Mouse (Mus musculus): Measurements from ENCODE around the gene Phykpl. TPM values are rescaled to one million over a fixed set of nuclear protein-coding genes. Genes with fewer than 3 reads are reported as not detected.

The Phykpl gene
- polyA plus RNA-seq, 1 experiment from 2014 or later = 23.3 TPM

DNA sequence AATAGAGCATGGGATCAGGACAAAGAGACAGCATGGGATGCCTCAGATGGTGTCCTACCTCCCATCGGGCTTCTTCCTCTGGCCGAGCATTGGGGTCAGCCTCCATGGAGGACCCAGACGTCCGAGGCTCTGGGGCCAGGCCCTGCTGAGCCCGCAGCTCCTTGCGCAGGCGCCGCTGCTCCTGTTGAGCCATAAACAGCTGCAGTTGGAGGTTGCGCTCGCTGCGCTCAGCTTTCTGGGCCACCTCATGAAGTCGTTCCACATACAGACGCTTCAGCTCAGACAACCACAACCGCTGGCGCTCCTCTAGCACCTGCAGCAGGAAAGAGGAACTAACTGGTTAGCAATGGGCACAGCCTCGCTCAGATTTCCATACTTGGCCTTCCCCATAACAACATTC, 59.7 kb downstream of the Phykpl start:
- H3K27ac ChIP-seq (ENCODE audit: low read depth) = no peak overlapping the region
- no peaks in the 10 kb centered on the region; the same call in 1 of the 2 replicates for H3K27me3 ChIP-seq (ENCODE audit: insufficient read depth, low read length)
- H3K9me3 ChIP-seq (ENCODE audit: low read depth, low read length) = no peaks in the 10 kb centered on the region
- DNase-seq (no peak), ATAC-seq (ENCODE audit: insufficient read depth) (no peak)
- no peak overlapping the region for H3K9ac ChIP-seq
- no peak overlapping the region for H3K4me3 ChIP-seq (ENCODE audit: low read depth, low read length)
- peaks cover 8% of the 10 kb centered on the region; the same call in 1 of the 2 replicates for H3K4me1 ChIP-seq (ENCODE audit: insufficient read depth)
- WGBS = 75% methylated on average over 16 of the region's 16 CpGs
- peak overlapping the region; percentile 1; the same call in 1 of the 2 replicates for H3K4me2 ChIP-seq
- no peak for TF ChIP-seq CTCF (IDR thresholded peaks at IDR 0.05; ENCODE audit: low read depth)
- peaks cover 33% of the 10 kb centered on the region for H3K36me3 ChIP-seq (ENCODE audit: insufficient read depth)

DNA sequence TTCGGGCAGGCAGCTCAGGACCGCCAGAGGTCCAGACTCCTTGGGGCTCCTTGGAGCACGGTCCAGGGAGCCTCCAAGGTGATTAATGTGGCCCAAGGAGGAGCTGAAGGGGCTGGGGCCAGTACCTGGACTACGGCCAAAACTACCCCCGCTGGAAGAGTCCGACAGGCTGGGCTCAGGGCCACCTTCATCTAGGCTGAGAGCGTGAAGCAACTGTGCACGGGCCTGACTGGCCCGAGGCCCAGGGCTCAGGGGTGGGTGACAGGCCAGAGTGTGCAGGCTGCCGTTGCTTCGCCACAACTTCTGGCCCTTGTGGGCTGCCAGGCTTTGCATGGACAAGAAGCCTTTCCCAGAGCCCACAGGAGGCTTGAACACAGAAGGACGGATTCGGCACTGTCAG, 60.7 kb downstream of the Phykpl start:
- peak overlapping the region; percentile 10; the same call in 1 of the 2 replicates for H3K4me2 ChIP-seq
- peak; percentile 61 for DNase-seq
- peaks cover 8% of the 10 kb centered on the region; the same call in 1 of the 2 replicates for H3K4me1 ChIP-seq (ENCODE audit: insufficient read depth)
- no peak overlapping the region; the same call in 1 of the 2 replicates for H3K27ac ChIP-seq (ENCODE audit: low read depth)
- WGBS = 41% methylated on average over 13 of the region's 13 CpGs
- no peak overlapping the region for H3K9ac ChIP-seq
- peaks cover 33% of the 10 kb centered on the region for H3K36me3 ChIP-seq (ENCODE audit: insufficient read depth)
- no peaks in the 10 kb centered on the region for H3K9me3 ChIP-seq (ENCODE audit: low read depth, low read length)
- ATAC-seq (ENCODE audit: insufficient read depth) = 0 out of 2 replicates have a peak, but pooled peaks have one; percentile 19
- no peak overlapping the region for H3K4me3 ChIP-seq (ENCODE audit: low read depth, low read length)
- no peaks in the 10 kb centered on the region; the same call in 1 of the 2 replicates for H3K27me3 ChIP-seq (ENCODE audit: insufficient read depth, low read length)
- TF ChIP-seq CTCF (IDR thresholded peaks at IDR 0.05; ENCODE audit: low read depth) = no peak

DNA sequence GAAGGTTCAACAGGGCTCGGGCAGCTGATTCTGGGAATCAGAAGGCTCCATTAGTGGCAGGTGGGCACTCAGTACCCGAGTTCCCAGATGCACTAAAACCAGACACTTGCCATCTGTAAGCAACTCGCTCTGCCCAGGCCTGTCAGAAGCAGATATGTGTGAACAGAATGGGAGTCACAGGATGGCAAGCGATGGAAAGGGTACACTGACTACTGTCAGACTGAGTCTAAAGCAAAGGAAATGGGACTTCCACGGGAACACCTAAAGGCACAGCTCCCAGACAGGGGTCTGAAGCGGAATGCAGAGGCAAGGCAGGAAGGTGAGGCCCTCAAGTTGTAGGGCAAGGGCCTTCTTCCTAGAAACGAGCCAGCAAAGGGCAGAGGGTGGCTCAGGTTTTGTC, 61.7 kb downstream of the Phykpl start:
- peak overlapping the region; percentile 50 for H3K27ac ChIP-seq (ENCODE audit: low read depth)
- H3K9ac ChIP-seq = no peak overlapping the region; the same call in 1 of the 2 replicates
- no peaks in the 10 kb centered on the region for H3K9me3 ChIP-seq (ENCODE audit: low read depth, low read length)
- peaks cover 8% of the 10 kb centered on the region; the same call in 1 of the 2 replicates for H3K4me1 ChIP-seq (ENCODE audit: insufficient read depth)
- H3K27me3 ChIP-seq (ENCODE audit: insufficient read depth, low read length) = no peaks in the 10 kb centered on the region; the same call in 1 of the 2 replicates
- no peak overlapping the region for H3K4me2 ChIP-seq
- TF ChIP-seq CTCF (IDR thresholded peaks at IDR 0.05; ENCODE audit: low read depth) = no peak
- DNase-seq = no peak
- 71% methylated on average over 7 of the region's 7 CpGs for WGBS
- peaks cover 33% of the 10 kb centered on the region for H3K36me3 ChIP-seq (ENCODE audit: insufficient read depth)
- ATAC-seq (ENCODE audit: insufficient read depth) = no peak
- H3K4me3 ChIP-seq (ENCODE audit: low read depth, low read length) = no peak overlapping the region

DNA sequence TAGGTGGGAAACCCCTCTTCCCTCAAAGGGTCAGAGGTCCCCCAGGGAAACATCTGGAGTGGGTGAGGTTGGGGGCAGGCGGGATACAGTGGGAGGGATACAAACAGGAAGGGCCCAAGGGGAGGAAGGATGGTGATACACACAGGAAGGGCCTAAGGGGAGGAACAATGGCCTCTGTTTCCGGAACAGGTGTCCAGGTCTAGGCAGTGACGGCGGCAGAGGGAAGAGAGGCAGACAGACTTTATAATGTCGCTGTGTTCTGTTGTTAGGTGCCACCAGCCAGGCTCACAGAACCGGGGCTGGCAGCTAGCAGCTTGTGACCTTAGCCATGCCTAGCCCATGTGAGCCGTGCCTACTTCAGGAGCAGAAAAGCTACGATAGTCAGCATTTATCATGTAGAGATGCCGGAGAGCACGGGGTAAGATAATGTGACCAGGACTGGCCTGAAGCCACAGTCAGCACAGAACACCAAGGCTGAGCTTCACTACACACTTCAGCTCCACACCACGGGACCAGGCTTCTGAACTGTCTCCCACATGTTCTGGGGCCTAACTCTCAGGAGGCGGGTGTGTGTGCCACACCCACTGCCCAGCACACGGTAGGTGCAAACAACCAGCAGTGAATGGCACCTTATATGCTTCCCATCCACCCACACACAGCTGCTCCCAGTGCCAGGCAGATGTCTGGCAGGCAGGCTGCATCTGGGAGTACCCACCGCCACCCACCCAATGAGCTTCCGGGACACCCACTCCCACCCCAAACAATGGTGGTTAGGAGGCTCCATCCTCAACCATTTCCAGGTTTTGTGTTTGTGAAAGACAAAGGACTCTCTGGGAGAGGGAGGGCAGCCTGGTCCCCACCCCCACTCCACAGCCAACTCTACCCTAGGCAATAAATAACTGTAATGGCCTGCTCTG, 62.5 kb downstream of the Phykpl start:
- Histone ChIP-seq H3K9me3 (ENCODE audit: low read depth, low read length) (no peaks in the 10 kb centered on the region), H3K36me3 (ENCODE audit: insufficient read depth) (peaks cover 33% of the 10 kb centered on the region), H3K4me1 (ENCODE audit: insufficient read depth) (peaks cover 8% of the 10 kb centered on the region; the same call in 1 of the 2 replicates), H3K9ac (no peak overlapping the region), H3K4me2 (peak overlapping the region; percentile 97), H3K4me3 (ENCODE audit: low read depth, low read length) (0 out of 2 replicates have a peak overlapping the region, but pooled peaks have one; percentile 12), H3K27ac (ENCODE audit: low read depth) (peak overlapping the region; percentile 80), H3K27me3 (ENCODE audit: insufficient read depth, low read length) (no peaks in the 10 kb centered on the region; the same call in 1 of the 2 replicates)
- WGBS = 71% methylated on average over 15 of the region's 15 CpGs
- ATAC-seq (ENCODE audit: insufficient read depth) (peak; percentile 45; the same call in 1 of the 2 replicates), DNase-seq (peak; percentile 61)
- TF ChIP-seq CTCF (IDR thresholded peaks at IDR 0.05; ENCODE audit: low read depth) = no peak

DNA sequence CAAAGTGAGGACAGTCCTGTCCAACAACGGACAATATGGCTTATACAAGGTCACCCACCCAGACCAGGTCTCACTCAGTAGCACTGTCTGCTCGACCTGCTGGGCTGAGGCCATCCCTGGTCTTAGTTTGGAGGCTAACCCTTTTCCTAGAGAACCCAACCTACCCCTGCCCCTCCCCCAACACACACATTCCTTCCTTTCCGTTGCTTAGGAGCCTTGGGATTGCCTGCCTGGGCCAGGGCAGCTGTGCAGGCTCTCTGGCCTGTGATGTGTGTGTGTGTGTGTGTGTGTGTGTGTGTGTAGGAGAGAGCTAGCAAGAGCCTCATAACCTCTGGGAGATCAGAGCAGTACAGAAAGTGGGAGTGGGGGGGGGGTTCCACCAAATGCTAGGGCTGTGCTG, 64.0 kb downstream of the Phykpl start:
- Histone ChIP-seq H3K9ac (peak overlapping the region; percentile 78), H3K4me1 (ENCODE audit: insufficient read depth) (peaks cover 8% of the 10 kb centered on the region; the same call in 1 of the 2 replicates), H3K4me3 (ENCODE audit: low read depth, low read length) (peak overlapping the region; percentile 68), H3K4me2 (peak overlapping the region; percentile 97), H3K36me3 (ENCODE audit: insufficient read depth) (peaks cover 21% of the 10 kb centered on the region), H3K27me3 (ENCODE audit: insufficient read depth, low read length) (no peaks in the 10 kb centered on the region; the same call in 1 of the 2 replicates), H3K9me3 (ENCODE audit: low read depth, low read length) (no peaks in the 10 kb centered on the region), H3K27ac (ENCODE audit: low read depth) (peak overlapping the region; percentile 72)
- no peak for ATAC-seq (ENCODE audit: insufficient read depth)
- peak; percentile 33 for DNase-seq
- TF ChIP-seq CTCF (IDR thresholded peaks at IDR 0.05; ENCODE audit: low read depth) = no peak
- 14% methylated on average over 3 of the region's 3 CpGs for WGBS

DNA sequence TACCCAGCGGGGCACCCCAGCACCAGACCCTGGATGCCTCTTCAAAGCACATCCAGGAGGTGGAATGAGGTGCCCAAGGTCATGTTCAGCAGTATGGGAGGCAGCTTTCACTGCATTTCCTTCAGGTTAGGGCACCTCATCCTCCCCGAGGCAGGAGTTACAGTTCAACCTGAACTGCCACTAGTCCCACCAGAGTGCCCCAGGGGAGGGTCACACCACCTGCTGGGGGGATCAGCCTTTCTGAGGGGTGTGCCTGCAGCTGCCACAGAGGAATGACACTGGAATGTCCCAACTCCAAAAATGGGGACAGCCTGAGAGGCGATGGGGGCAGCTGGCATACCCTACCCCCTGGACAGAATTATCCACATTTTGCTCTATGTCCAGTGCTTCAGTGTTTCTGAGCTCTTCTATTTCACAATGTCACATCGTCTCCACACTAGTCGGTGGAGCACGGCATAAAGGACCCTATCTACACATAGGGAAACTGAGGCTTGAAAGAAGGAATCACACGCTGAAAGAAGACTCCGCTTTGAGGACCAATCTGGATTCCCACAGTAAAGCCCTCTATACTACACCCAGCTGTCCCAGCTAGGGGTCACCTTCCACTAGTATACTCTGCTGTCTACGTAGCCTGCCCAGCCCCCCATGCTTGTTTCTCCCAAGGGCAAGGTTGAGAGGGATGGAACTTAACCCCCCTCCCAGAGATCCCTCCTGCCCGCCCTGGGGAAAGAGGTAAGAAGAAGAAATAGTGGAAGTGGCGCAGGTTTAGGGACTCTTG, 64.7 kb downstream of the Phykpl start:
- TF ChIP-seq CTCF (IDR thresholded peaks at IDR 0.05; ENCODE audit: low read depth) = no peak
- H3K4me3 ChIP-seq (ENCODE audit: low read depth, low read length) = peak overlapping the region; percentile 68
- DNase-seq = no peak
- H3K27ac ChIP-seq (ENCODE audit: low read depth) = peak overlapping the region; percentile 72
- peaks cover 8% of the 10 kb centered on the region; the same call in 1 of the 2 replicates for H3K4me1 ChIP-seq (ENCODE audit: insufficient read depth)
- peak overlapping the region; percentile 97 for H3K4me2 ChIP-seq
- H3K36me3 ChIP-seq (ENCODE audit: insufficient read depth) = peaks cover 14% of the 10 kb centered on the region
- ATAC-seq (ENCODE audit: insufficient read depth) = no peak
- H3K27me3 ChIP-seq (ENCODE audit: insufficient read depth, low read length) = no peaks in the 10 kb centered on the region; the same call in 1 of the 2 replicates
- no peaks in the 10 kb centered on the region for H3K9me3 ChIP-seq (ENCODE audit: low read depth, low read length)
- H3K9ac ChIP-seq = peak overlapping the region; percentile 78
- WGBS = 35% methylated on average over 11 of the region's 11 CpGs
